Mouse (Mus musculus) urinary bladder, adult 18-20 months (tissue): ENCODE measurements around the gene Ap5z1.

Source experiments
- DNase-seq, 2 experiments: peaks; one replicate each; pipeline ENCODE4 v3.0.0; 2022; ENCODE audit warnings: low spot score in 2 of 2, mixed read lengths in 2 of 2

The Ap5z1 gene

GRCm38 (mm10) chr5:142469796-142470195 lies 6.1 kb downstream of the Ap5z1 start:
- DNase-seq, result no peak

- DNase-seq, result no peak
These were observed 10.0 kb downstream of the Ap5z1 start for GRCm38 (mm10) chr5:142473696-142474095.

GRCm38 (mm10) chr5:142475669-142476068 lies 11.9 kb downstream of the Ap5z1 start:
- DNase-seq, result no peak

GRCm38 (mm10) chr5:142477346-142477745 lies 13.6 kb downstream of the Ap5z1 start:
- no peak for DNase-seq

- DNase-seq, result no peak
These were observed 14.3 kb downstream of the Ap5z1 start for GRCm38 (mm10) chr5:142477866-142478615.

GRCm38 (mm10) chr5:142478829-142479435 lies 15.2 kb downstream of the Ap5z1 start:
- DNase-seq, result peak; percentile 55 to 65

- DNase-seq, result no peak
These were observed 18.8 kb downstream of the Ap5z1 start for GRCm38 (mm10) chr5:142482512-142482911.

GRCm38 (mm10) chr5:142483581-142483980 lies 19.8 kb downstream of the Ap5z1 start:
- DNase-seq, result no peak

GRCm38 (mm10) chr5:142486654-142487053 lies 22.9 kb downstream of the Ap5z1 start:
- no peak for DNase-seq

GRCm38 (mm10) chr5:142489955-142490707 lies 26.4 kb downstream of the Ap5z1 start:
- no peak for DNase-seq

- no peak for DNase-seq
These were observed 29.6 kb downstream of the Ap5z1 start for GRCm38 (mm10) chr5:142493307-142493706.

GRCm38 (mm10) chr5:142495321-142496096 lies 31.8 kb downstream of the Ap5z1 start:
- no peak for DNase-seq

GRCm38 (mm10) chr5:142498964-142499363 lies 35.2 kb downstream of the Ap5z1 start:
- no peak for DNase-seq

- DNase-seq, result no peak
These were observed 37.2 kb downstream of the Ap5z1 start for GRCm38 (mm10) chr5:142500918-142501317.

- peak; percentile 53 to 59 for DNase-seq
These were observed 38.7 kb downstream of the Ap5z1 start for GRCm38 (mm10) chr5:142502414-142502813.

GRCm38 (mm10) chr5:142504175-142504574 lies 40.4 kb downstream of the Ap5z1 start:
- no peak for DNase-seq

- no peak for DNase-seq
These were observed 42.1 kb downstream of the Ap5z1 start for GRCm38 (mm10) chr5:142505695-142506423.

GRCm38 (mm10) chr5:142509141-142510060 lies 45.7 kb downstream of the Ap5z1 start:
- DNase-seq, result no peak

GRCm38 (mm10) chr5:142510061-142510414 lies 46.3 kb downstream of the Ap5z1 start:
- no peak for DNase-seq

- no peak for DNase-seq
These were observed 48.4 kb downstream of the Ap5z1 start for GRCm38 (mm10) chr5:142512112-142512511.
